Mouse (Mus musculus) A20 (cell line): ENCODE measurements at regions not wholly inside any gene's neighbourhood (a gene's known extent, or its start where the extent isn't known, plus 50 kb on each side); places are given as distances from the start of the nearest gene placed in this dataset.
"Not testable (repeated sequence)": the region's sequence is repeated elsewhere in the genome, so short reads cannot be mapped to it uniquely, and the experiment has no call there.

Experiments
- DNase-seq: peaks from one replicate; pipeline ENCODE4 v3.0.0-alpha.2; 2011; ENCODE audit warnings: low read depth, low spot score

DNA sequence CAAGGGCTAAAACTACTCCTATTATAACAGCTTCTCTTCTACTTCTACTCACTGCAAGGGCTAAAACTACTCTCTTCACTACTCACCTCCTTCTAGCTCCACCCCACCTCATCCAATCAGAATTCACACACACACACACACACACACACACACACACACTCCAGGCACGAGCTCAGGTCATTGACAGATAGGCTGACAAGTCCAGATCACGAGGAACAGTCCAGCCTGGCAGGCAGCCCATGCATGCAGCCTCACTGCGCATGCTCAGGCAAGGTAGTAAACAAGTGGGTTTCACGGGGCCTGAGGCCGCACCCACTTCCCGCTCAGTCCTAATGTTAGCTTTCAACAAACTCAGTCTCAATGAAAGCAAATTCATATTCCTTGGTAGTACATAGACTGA is 229.6 kb upstream of the Pld5 start:
- not testable (repeated sequence) for DNase-seq

DNA sequence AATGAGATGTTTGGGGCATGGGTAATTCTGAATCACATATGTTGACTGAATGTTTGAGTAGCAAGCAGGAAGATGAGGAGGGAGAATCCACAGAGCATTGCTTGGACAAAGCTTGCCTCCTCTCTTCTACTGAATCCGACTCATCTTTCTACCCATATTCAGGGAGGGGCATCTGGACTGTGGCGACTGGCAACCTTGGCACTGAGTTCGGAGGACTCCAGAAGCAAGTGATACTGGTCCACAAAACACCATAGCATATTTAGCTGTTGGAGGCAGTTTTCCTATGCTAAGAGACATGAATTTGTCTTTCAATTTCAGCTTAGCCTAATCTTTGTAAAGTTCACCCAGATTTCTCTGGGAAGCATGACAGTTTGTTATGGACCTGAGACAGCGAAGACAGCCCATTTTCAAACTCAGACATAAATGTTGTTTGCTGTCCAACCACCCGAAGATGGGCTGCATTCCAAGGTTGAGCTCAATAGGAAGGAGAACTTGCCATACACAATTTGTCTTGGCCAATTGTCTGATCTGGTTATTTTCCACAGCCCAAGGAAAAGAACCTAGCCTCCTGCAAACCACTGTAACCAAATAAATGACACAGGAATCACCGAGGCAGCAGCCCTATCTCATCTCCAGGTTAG is 224.0 kb upstream of the Pld5 start:
- no peak for DNase-seq

DNA sequence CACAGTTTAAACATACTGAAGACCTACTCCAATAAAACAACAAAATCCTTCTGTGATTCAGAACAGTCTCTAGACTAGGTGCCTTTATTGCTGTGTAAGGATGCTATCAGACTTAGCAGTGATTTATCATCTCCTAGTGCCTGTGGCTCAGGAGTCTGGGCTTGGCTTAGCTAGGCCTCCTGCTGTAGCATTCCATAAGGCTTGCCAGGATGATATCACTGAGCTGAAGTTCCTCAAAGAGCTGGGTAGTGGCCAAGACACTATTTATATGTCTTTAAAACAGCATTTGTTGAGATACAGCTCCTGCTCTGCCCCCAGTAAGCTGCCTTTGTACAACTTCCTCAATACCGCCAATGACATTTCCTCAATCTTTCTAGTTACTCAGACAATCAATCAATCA is 193.4 kb upstream of the Pld5 start:
- no peak for DNase-seq

DNA sequence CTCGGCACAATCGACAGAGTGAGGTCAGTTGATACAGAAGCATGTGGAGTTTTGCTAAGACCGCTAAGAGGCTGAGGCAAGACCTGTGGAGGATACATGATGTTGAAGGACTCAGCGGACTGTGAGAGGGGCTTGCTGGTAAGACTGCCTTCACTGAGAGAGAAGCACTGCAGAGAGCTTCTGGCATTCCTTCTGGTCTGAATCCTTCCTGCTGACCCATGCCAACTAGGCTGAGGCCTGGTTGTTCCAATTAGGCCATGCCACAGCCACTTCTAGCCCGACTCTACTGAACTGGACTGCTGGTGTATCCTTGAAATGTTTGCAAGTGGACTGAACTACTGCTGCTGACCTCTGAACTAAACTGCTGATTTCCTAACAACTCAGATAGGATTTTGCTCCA is 187.0 kb upstream of the Pld5 start:
- DNase-seq, result no peak

DNA sequence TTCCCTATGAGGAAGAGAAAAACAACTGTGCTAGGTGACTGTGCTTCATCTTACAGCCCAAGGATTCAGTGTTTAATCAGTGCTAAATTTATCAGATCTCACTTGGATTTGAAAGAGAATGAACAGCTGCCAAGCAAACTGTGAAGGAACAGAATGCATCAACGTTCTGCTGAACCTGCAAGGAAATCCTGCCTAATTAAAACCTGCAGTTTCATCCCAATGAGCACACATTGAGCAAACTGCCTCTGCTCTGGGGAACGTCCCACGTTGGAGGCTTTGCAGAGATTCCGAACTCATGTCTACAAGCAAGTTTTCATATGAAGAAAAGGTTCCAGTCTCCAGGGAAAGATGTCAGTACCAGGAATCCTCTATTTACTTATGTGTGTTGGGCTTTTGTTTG is 171.6 kb upstream of the Pld5 start:
- no peak for DNase-seq

DNA sequence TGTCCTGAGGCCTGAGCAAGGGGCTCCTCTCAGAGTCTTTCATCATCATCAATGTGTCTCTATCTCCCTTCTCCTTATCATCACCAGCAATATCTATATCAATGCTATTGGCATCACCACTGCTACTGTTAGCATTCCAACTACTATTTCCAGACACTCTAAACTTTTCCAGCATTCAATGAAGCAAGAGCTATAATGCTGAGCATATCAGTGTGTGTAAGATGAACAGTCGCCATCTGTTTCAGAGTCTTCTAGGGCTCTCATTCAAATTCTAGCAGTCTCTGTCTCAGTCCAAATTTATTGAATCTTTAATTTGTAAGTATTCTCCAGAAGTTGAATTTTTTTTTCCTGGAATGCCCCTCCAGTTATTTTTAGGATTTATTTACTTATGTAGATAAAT is 168.6 kb upstream of the Pld5 start:
- no peak for DNase-seq

DNA sequence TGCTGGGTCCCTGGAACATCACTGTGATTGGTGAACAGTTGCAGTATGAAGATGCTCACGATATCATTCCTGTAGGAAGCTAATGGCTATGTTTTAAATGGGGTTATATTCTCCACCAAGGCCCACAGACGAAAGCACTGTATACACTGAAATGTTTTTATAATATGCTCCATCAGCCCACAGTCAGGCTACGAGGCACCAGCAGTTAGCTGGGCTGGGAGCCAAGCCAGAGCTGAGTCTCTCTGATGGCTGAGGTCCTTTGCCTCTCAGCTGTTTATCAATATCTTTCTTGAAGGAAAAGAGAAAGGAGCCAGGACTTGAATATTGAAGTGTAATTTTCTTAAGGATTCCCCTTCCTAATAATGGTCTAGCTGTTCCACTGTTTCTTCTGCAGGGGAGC is 165.1 kb upstream of the Pld5 start:
- no peak for DNase-seq

DNA sequence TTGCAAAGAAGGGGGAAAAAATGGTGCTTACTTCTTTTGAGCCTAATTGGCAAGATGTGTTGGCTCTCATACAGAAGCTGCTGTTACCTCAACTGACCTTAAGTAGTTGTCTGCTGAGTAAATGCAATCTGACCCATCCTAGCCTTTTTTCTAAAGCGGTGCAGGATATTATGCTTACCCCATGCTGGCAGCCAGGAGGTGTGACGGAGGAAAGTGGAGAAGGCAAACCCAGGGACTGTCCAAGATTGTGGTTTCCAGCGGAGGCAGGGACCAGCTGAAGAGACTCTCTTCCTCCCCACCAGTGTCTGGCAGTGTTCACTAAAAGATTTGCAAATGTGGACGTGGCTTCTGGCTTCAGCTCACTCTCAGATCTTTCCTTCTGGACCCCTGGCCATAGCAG is 152.7 kb upstream of the Pld5 start:
- DNase-seq, result no peak

DNA sequence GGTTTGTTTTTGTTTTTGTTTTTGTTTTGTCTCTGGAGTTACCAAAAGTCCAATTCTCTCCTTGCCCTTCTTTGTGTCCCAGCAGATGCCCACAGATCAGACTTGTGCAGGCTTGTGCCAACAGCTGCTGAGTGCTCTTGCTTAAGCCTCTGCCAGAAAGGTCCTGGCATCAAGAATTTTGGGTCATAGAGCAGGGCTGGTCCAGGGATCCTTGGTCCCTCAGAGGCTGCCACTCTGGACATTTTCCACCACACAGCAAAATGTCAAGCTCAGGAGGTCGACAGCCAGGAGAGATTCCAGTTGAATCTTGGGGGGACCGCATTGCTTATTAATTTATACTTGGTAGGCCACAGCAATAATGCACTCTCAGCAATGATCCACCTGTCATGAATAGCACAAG is 151.9 kb upstream of the Pld5 start:
- no peak for DNase-seq

DNA sequence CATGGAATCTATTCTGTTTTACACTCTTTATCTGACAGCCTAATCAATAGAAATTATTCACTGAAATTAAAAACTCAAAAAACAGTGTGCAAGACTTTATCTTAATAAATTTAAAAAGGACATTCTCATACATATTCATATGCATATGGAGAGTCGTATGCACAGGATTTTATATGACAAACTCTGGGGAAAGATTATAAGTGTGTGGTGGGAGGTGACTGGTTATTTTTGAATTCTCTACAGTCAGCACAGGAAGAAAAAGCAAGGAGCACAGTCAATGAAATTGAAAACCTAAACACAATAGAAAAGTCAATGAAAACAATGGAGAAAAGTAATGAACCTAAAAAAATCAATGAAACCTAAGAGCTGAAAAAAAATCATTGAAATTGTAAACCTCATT is 142.1 kb upstream of the Pld5 start:
- no peak for DNase-seq

DNA sequence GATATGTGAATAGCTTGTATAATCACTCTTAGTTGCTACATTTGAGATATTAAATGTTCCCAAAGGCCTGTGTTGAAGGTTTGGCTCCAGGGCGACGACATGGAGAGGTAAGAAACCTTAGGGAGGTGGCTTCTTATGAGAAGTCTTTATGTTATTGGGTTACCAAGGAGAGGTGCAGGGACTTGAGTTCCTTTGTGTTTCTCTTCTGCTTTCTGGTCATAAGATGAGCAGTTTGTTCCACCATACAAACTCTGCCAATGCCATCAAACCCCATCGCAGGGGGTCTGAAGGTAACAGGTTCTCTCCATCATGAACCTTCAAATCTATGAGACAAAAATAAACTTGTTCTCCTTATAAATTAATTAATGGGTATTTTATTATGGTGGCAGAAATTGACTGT is 129.0 kb upstream of the Pld5 start:
- no peak for DNase-seq

DNA sequence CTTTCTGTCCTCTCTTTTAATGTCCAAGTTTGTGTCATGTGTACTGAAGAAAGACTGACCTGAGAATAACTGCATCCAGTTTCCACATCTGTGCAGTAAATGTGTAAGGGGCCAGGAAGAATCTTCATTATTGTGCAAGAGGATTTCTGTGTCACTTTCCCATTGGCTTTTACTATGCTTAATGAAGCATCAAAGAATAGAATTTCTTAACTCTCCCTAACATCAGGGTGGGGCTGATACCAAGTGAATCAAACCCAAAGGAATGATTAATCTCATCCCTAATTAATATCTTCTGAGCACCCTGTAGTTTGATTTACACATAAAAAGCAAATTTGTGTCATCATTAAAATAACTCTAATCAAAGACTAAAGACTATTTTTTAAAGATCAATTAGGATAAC is 104.5 kb upstream of the Pld5 start:
- no peak for DNase-seq

DNA sequence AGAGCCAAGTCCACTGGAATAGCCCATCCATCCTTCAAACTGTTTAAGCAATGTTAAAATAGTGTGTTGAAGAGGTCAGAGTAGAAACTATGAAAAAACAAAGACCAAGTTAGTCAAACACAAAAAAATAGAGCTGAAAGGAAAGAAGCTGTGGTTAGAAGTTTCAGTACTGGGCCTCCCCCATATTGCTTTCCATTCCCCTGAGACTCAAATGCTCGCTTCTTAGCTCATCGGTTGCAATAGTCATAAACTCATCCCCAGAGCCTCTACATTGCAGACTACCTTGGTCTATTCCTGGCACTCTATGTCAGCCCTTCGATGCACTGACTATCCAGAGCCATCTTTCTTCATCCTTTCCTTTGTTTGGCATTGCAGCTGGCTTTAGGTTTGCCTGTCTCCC is 91.8 kb upstream of the Pld5 start:
- DNase-seq, result no peak

DNA sequence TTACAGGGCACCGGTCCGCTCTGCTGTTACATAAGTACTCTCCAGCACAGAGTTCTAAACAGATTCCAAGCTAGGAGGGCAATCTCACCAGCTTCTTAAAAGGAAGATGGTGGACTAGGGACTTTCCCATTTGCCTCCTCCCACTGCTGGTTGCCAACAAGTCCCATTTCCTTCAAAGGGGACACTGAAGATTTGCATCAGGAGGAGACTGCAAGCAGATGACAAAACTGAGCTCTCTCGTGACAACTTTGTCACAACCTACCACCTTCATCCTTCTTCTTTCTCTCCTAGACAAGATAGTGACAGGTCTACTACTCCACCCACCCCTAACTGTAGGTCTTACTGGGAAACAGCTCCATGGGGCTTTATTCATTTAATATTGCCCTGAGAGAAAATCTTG is 85.8 kb upstream of the Pld5 start:
- no peak for DNase-seq

DNA sequence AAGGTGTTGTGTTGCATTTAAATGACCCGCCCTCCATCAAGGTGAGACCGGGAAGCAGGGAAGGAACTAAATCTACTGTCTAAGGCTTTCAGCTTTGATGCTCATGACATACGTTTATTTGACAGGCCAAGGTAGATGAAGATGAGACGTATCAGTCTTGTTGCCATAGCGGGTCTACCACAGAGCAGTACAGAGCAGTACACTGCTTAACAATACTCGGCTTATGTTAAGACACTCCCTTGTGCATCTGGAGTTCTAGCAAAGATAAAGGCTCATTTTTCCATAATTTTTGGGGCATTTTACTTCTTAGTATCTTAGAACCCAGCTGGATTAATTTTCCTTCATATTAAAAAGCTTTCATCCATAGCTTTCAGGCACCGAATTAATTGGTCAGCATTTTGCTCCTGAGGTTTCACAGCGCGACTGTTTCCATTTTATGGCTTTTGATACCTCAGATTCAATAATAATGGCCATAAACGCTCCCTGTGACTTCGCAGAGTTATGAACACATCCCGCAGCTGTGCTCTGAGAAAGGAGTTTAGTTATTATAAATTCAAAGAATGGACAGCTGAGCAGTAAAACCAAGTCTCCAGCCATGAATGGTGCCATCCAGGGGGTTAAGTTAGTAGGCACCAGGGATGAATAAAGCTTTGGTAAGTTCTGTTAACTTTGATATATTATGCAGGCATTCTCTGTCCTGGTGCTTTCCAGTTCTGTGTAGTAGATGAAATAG is 85.0 kb upstream of the Pld5 start:
- DNase-seq, result no peak

DNA sequence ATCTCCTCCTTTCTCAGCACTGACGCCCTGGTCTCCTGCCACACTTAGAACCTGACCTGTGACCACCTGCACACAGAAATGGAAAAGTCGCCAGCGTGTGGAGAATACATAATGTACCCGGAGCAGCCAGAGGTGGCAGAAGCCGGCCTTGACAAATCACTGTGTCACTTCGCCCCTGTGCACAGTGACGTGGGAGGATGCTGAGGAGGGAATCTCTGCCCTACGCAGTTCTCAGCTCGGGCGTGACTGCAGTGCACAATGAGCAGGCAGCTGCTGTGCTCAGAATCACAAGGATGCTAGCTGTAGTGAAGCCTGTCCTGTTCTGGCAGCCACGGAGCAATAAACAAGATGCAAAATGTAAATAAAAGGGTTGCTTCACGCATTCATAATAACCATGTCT is 80.2 kb upstream of the Pld5 start:
- no peak for DNase-seq

DNA sequence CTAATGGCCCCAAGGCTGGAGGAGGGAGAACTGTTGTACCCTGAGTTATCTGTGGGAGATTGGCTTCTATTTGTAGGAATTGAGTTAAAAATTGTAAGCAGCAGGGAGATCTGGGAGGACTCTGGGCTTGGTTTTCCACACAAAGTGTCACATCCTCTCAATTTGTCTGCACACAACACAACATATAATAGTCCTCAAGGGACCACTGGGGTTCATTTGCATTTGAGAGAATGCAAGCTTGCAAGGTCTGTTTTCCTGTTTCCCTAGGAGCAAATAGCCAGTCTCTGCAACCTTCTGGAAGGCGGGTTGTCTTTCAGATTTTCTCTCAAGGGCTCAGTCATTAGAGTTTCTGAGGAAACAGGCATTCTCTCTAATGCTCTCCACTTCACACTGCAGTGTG is 79.8 kb upstream of the Pld5 start:
- DNase-seq, result no peak

DNA sequence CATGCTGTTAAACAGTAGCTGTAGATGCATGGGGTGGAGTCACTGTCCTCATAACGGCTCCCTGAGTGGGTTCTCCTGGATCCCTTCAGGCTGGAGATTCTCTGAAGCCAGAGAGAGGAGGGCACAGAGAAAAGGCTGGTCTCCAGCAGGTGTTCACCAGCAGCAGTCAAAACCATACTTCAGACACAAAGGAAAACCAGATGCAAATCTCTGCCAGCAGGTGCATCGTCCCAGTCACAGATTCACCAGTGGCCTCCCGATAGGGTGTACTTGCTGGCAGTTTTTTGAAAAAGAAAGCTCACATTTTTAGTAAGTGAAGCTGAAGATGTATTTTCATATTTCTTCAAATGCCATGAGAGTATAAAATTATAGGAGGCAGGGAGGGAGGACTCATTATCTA is 77.6 kb upstream of the Pld5 start:
- no peak for DNase-seq

DNA sequence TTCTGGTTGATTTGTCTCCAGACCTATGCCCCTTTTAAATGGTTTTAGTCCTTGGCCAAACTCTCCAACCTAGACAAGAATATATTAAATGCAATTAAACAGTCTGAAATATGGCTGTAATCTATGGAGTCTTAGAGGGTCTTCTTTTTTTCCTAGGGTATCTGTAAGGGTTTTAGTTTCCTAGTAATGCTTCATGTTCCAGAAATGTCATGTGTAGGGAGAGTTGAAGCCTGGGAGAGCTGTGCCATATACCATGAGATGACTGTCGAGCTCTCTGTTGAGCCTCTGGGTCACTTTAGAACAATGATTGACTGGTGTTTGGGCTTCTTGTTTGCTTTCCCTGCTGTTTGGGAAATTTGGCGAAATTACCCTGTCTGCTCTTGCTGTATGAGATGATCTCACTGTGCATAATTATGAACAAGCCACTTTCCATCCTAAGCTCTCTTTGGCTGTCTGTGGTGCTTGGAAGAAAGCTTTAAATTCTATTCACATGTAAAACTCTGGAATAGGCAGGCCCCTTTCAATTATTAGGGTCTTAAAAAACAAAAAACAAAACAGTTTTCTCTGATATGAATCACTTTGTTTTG is 74.9 kb upstream of the Pld5 start:
- no peak for DNase-seq

DNA sequence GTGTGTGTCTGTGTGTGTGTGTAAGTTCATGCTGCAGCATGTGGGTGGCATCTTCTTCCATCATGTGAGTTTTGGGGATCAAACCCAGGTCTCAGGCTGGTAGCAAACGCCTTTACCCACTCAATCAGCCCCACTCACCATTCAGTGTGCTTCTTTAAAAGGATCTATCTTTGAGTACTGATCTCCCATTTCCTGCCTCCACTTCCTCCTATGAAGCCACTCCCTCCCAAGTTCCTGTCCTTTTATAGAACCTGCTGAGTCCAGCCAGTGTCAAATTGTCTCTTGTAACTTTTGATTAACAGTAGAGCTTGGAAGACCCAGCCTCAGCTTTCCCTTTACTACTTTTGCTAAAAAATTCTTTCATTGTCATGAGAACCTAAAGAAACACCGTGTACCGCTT is 73.0 kb upstream of the Pld5 start:
- no peak for DNase-seq

DNA sequence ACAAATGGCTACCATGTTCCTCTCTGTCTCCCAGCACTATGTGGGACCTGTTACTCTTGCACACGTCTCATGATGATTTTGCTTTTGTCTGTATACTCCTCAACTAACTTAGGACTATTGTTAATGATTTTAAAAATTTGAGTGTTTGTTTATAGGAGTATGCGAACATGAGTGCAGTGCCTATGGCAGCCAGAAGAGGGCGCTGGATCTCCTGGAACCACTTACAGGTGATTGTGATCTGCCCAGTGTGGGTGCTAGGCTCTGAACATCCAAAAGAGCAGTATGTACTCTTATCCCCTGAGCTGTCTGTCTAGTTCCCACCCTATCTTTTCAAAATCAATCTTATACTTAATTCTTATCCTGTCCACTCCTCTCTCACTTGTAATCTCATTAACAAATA is 56.2 kb upstream of the Pld5 start:
- no peak for DNase-seq
